Mouse (Mus musculus) embryonic facial prominence, embryonic 11.5 days (tissue): ENCODE measurements around the gene Hrk. TPM values are rescaled to one million over a fixed set of nuclear protein-coding genes. Genes with fewer than 3 reads are reported as not detected.

ENCODE experiments used
- ATAC-seq: fragments of 200-750 bp; cut with Nextera tagmentation; replicated peaks from 2 replicates; pipeline ENCODE4 v1.8.0; 2017; ENCODE audit warnings: low read depth; ENCODE audit not compliant: insufficient number of reproducible peaks, low FRiP score, low TSS enrichment
- DNase-seq: peaks from one replicate; pipeline ENCODE4 v3.0.0-alpha.2; 2015; ENCODE audit warnings: low spot score
- H3K27ac ChIP-seq: fragments of 300-500 bp; sonication (generic); replicated peaks from 2 replicates; pipeline ENCODE4 v1.5.1; 2014; ENCODE audit warnings: mild to moderate bottlenecking, low read depth, low read length, control low read depth
- H3K27me3 ChIP-seq: fragments of 300-500 bp; sonication (generic); 2 replicates; pipeline ENCODE4 v1.6.1; 2014; ENCODE audit warnings: mild to moderate bottlenecking, low read length, moderate library complexity, mixed read lengths; ENCODE audit not compliant: control insufficient read depth, insufficient read depth
- H3K36me3 ChIP-seq: fragments of 300-500 bp; sonication (generic); replicated peaks from 2 replicates; pipeline ENCODE4 v1.6.1; 2014; ENCODE audit warnings: low read depth, mild to moderate bottlenecking, low read length, moderate library complexity, mixed read lengths; ENCODE audit not compliant: control insufficient read depth, insufficient read depth
- H3K4me1 ChIP-seq: fragments of 300-500 bp; sonication (generic); 2 replicates; pipeline ENCODE4 v1.6.1; 2014; ENCODE audit warnings: low read length, mixed read lengths; ENCODE audit not compliant: control insufficient read depth, insufficient read depth
- H3K4me2 ChIP-seq: fragments of 300-500 bp; sonication (generic); 2 replicates; pipeline ENCODE4 v1.6.1; 2014; ENCODE audit warnings: low read depth, mild to moderate bottlenecking, control low read depth, low read length, moderate library complexity
- H3K4me3 ChIP-seq: fragments of 300-500 bp; sonication (generic); 2 replicates; pipeline ENCODE4 v1.5.1; 2014; ENCODE audit warnings: low read depth, low read length, control low read depth
- H3K9ac ChIP-seq: fragments of 300-500 bp; sonication (generic); replicated peaks from 2 replicates; pipeline ENCODE4 v1.6.1; 2014; ENCODE audit warnings: mild to moderate bottlenecking, control low read depth, low read length
- H3K9me3 ChIP-seq: fragments of 300-500 bp; sonication (generic); replicated peaks from 2 replicates; pipeline ENCODE4 v1.6.1; 2016; ENCODE audit warnings: mild to moderate bottlenecking, low read length, inconsistent platforms, mixed read lengths; ENCODE audit not compliant: control insufficient read depth
- WGBS: fragments of 180-500 bp; shearing (Covaris S2); extraction: QIAGEN DNeasy Blood & Tissue Kit; methylation state at CpG from one replicate; pipeline ENCODE4 v1.1.7; 2014; 5-methylcytosine and 5-hydroxymethylcytosine counted together
- polyA plus RNA-seq: library from polyadenylated mRNA; unstranded; fragments of >200 nt; fragmentation: Nextera tagmentation; extraction: Ambion mirVana; gene quantifications from 2 replicates; pipeline ENCODE4 v1.2.1, GENCODE M21; 2014

Gene Hrk
- polyA plus RNA-seq, 1 experiment from 2014 or later = 0.49 TPM

GRCm38 (mm10) chr5:118177640-118178039, 13.2 kb downstream of the Hrk start:
- ATAC-seq = no peak
- H3K4me3 ChIP-seq = no peak overlapping the region
- no peaks in the 10 kb centered on the region; the same call in none of the 2 replicates for H3K4me1 ChIP-seq
- H3K9ac ChIP-seq = no peak overlapping the region
- H3K4me2 ChIP-seq = no peak overlapping the region
- 78% methylated on average over 7 of the region's 7 CpGs for WGBS
- no peak for DNase-seq
- H3K27me3 ChIP-seq = peaks cover 17% of the 10 kb centered on the region
- H3K36me3 ChIP-seq = no peaks in the 10 kb centered on the region
- no peaks in the 10 kb centered on the region for H3K9me3 ChIP-seq
- no peak overlapping the region for H3K27ac ChIP-seq

GRCm38 (mm10) chr5:118186903-118187633, 22.6 kb downstream of the Hrk start:
- Histone ChIP-seq H3K4me1 (peaks cover 3% of the 10 kb centered on the region; the same call in 1 of the 2 replicates), H3K27ac (no peak overlapping the region), H3K36me3 (no peaks in the 10 kb centered on the region), H3K9ac (no peak overlapping the region), H3K27me3 (no peaks in the 10 kb centered on the region), H3K4me3 (no peak overlapping the region), H3K4me2 (no peak overlapping the region), H3K9me3 (no peaks in the 10 kb centered on the region)
- ATAC-seq (no peak), DNase-seq (no peak)
- WGBS = 80% methylated on average over 9 of the region's 9 CpGs

GRCm38 (mm10) chr5:118188356-118188755, 23.9 kb downstream of the Hrk start:
- Histone ChIP-seq H3K27ac (no peak overlapping the region), H3K4me2 (no peak overlapping the region), H3K4me1 (peaks cover 3% of the 10 kb centered on the region; the same call in 1 of the 2 replicates), H3K4me3 (no peak overlapping the region), H3K9me3 (no peaks in the 10 kb centered on the region), H3K9ac (no peak overlapping the region), H3K27me3 (no peaks in the 10 kb centered on the region), H3K36me3 (no peaks in the 10 kb centered on the region)
- 26% methylated on average over 6 of the region's 6 CpGs for WGBS
- DNase-seq (peak; percentile 75), ATAC-seq (no peak)

- Histone ChIP-seq H3K4me1 (peaks cover 3% of the 10 kb centered on the region; the same call in 1 of the 2 replicates), H3K4me3 (no peak overlapping the region), H3K9me3 (no peaks in the 10 kb centered on the region), H3K4me2 (no peak overlapping the region), H3K9ac (no peak overlapping the region), H3K27me3 (no peaks in the 10 kb centered on the region), H3K36me3 (no peaks in the 10 kb centered on the region), H3K27ac (no peak overlapping the region)
- DNase-seq = no peak
- no peak for ATAC-seq
- WGBS = 83% methylated on average over 9 of the region's 9 CpGs
Measured at GRCm38 (mm10) chr5:118190491-118190890, 26.0 kb downstream of the Hrk start.

- no peak overlapping the region for H3K4me2 ChIP-seq
- ATAC-seq (no peak), DNase-seq (no peak)
- H3K36me3 ChIP-seq = no peaks in the 10 kb centered on the region
- 0 out of 2 replicates have a peak overlapping the region, but pooled peaks have one; percentile 13 for H3K9ac ChIP-seq
- WGBS = 16% methylated on average over 14 of the region's 18 CpGs
- H3K4me3 ChIP-seq = no peak overlapping the region
- H3K27ac ChIP-seq = no peak overlapping the region
- no peaks in the 10 kb centered on the region for H3K9me3 ChIP-seq
- H3K27me3 ChIP-seq = no peaks in the 10 kb centered on the region
- H3K4me1 ChIP-seq = peaks cover 3% of the 10 kb centered on the region; the same call in 1 of the 2 replicates
Measured at GRCm38 (mm10) chr5:118192221-118192620, 27.8 kb downstream of the Hrk start.

GRCm38 (mm10) chr5:118197421-118197820, 33.0 kb downstream of the Hrk start:
- H3K4me3 ChIP-seq = no peak overlapping the region
- no peak overlapping the region for H3K27ac ChIP-seq
- ATAC-seq (no peak), DNase-seq (no peak)
- no peak overlapping the region for H3K4me2 ChIP-seq
- H3K9me3 ChIP-seq = no peaks in the 10 kb centered on the region
- no peak overlapping the region for H3K9ac ChIP-seq
- no peaks in the 10 kb centered on the region for H3K27me3 ChIP-seq
- no peaks in the 10 kb centered on the region for H3K36me3 ChIP-seq
- no peaks in the 10 kb centered on the region for H3K4me1 ChIP-seq
- 67% methylated on average over 13 of the region's 13 CpGs for WGBS

- H3K36me3 ChIP-seq = no peaks in the 10 kb centered on the region
- no peak overlapping the region for H3K27ac ChIP-seq
- DNase-seq = no peak
- H3K9ac ChIP-seq = no peak overlapping the region
- no peak overlapping the region for H3K4me2 ChIP-seq
- no peak overlapping the region for H3K4me3 ChIP-seq
- H3K9me3 ChIP-seq = no peaks in the 10 kb centered on the region
- no peaks in the 10 kb centered on the region for H3K27me3 ChIP-seq
- no peak for ATAC-seq
- WGBS = 53% methylated on average over 5 of the region's 5 CpGs
- H3K4me1 ChIP-seq = no peaks in the 10 kb centered on the region
Measured at GRCm38 (mm10) chr5:118199670-118200069, 35.2 kb downstream of the Hrk start.

GRCm38 (mm10) chr5:118204675-118205440, 40.4 kb downstream of the Hrk start:
- ATAC-seq (no peak), DNase-seq (no peak)
- WGBS = 89% methylated on average over 16 of the region's 16 CpGs
- H3K27me3 ChIP-seq = no peaks in the 10 kb centered on the region
- no peak overlapping the region for H3K9ac ChIP-seq
- H3K4me2 ChIP-seq = no peak overlapping the region
- H3K4me3 ChIP-seq = no peak overlapping the region
- no peaks in the 10 kb centered on the region for H3K36me3 ChIP-seq
- no peaks in the 10 kb centered on the region for H3K9me3 ChIP-seq
- H3K4me1 ChIP-seq = no peaks in the 10 kb centered on the region
- H3K27ac ChIP-seq = no peak overlapping the region
